Mouse (Mus musculus) brain, adult 2 months (tissue): ENCODE measurements around the gene Tcf25.
"Not testable (repeated sequence)": the region's sequence is repeated elsewhere in the genome, so short reads cannot be mapped to it uniquely, and the experiment has no call there.

Experiments used
- DNase-seq: peaks from one replicate; pipeline ENCODE4 v3.0.0; 2011; ENCODE audit warnings: low read depth, low spot score

The Tcf25 gene

DNA sequence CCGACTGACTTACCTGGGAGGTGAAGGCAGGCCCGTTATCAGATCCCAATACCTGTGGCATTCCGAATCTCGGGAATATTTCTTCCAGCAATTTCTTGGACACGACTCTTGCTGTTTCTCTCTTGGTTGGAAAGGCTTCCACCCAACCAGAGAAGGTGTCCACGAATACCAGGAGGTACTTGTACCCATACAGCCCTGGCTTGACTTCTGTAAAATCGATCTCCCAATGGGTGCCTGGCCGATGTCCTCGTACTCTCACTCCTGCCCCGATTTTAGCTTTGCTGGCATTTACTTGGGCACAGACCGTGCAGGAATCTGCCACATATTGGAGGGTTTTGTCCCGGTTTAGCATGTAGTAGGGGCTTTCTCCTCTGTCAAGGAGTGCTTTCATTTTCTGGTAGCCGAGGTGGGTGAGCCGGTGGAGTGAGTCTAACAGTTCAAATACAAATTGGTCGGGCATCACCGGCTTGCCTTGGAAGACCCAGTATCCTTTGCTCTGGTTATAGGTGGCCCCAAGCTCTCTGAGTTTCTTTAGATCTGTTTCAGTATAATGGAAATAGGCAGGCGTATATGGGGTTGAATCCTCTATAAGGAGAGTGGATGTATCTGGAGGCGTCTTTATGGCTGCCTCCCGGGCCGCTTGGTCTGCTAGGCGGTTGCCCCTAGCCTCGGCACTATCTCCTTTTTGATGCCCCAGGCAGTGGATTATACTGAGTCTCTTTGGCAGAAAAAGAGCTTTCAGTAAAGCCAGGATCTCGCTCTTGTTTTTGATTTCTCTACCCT, 55.6 kb downstream of the Tcf25 start:
- no peak for DNase-seq

DNA sequence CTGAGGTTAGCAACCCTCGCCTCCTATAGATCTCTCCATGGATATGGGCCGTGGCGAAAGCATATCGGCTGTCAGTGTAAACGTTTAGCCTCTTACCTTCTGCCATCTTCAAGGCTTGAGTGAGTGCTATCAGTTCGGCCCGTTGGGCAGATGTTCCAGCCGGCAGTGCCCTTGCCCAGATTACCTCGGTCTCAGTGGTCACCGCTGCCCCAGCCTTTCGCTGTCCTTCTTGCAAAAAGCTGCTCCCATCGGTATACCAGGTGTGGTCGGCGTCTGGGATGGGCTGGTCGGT, 56.1 kb downstream of the Tcf25 start:
- not testable (repeated sequence) for DNase-seq

- DNase-seq, result not testable (repeated sequence)
These were observed 57.4 kb downstream of the Tcf25 start for GRCm38 (mm10) chr8:123430936-123431335.

GRCm38 (mm10) chr8:123431616-123432365, 58.2 kb downstream of the Tcf25 start:
- DNase-seq, result no peak

DNA sequence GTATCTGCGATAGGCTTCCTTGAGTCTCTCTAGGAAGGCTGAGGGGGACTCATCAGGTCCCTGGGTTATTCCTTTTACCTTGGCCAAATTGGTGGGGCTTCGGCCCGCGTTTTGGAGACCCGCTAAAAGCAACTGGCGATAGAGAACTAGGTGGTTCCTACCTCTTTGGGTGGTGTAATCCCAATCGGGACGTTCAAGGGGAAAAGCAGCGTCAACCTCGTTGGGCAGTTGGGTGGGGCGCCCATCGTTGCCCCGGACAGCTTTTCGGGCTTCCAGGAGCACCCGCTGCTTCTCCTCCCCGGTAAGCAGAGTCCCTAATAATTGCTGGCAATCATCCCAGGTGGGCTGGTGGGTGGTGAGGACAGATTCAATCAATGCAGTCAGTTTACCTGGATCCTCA, 58.8 kb downstream of the Tcf25 start:
- no peak for DNase-seq

DNA sequence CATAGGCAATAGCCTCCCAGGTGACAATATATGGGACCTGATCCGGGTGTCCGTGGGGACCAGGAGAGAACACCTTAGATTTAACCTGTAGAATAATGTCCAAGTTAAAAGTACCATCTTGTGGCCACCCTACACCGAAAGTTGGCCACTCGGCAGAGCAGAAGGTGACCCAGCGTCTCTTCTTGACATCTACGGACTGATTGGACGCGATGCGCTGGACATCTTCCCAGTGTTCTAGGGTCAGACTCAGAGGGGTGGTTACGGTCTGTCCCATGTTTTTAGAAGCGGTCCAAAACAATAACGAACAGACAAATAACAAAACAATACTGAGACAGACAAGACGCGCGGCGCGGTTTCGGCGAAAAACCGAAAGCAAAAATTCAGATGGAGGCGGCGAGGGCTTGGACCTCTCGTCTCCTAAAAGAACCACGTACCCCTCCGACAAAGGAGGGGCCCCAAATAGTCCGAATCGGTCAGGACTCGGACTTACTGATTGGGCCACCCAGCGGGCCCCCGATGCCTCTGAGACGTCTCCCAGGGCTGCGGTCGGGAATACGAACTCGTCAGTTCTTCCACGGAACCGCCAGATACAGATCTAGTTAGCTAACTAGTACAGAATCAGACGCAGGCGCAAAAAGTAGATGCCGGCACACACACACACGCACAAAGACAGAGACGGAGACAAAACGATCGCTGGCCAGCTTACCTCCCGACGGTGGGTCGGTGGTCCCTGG, 59.9 kb downstream of the Tcf25 start:
- not testable (repeated sequence) for DNase-seq

DNA sequence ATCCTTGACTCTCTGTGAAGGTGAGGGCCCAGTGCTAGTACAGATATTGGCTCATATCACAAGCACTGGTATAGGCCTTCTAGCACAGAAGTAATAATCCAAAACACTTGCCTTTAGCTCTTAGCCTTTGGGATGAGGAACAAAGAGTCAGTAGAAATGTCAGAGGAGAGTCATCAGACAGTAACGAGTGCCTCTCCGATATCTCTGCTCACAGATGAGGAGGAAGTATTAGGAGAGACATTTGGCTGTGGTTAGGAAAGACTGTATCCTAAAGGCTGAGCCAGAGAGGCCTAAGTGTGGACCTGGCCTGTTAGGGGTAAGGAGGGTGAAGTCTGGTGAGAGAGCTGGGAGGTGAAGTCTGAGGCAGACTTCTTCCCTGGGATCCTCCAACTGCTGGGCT, 68.2 kb downstream of the Tcf25 start:
- no peak for DNase-seq

GRCm38 (mm10) chr8:123442351-123442750, 68.8 kb downstream of the Tcf25 start:
- no peak for DNase-seq

GRCm38 (mm10) chr8:123442871-123443575, 69.5 kb downstream of the Tcf25 start:
- DNase-seq, result peak; percentile 98

- DNase-seq, result peak; percentile 40
These were observed 70.0 kb downstream of the Tcf25 start for GRCm38 (mm10) chr8:123443576-123443921.

DNA sequence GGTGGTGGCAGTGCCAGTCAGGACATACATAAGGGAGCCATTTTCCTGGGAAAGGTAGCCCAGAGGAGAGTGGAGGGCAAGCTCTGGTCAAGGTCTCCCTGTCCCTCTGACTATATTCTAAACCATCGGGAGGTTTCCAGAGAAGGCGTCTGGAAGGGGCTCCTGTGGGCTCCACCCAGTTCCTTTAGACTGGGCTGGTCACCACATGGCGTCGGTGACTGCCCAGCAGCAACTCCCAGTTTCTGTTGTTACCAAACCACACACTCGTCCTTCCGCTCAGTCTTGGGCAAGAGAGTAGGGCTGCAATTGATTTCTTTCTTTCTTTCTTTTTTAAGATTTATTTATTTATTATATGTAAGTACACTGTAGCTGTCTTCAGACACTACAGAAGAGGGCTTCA, 70.6 kb downstream of the Tcf25 start:
- no peak for DNase-seq

DNA sequence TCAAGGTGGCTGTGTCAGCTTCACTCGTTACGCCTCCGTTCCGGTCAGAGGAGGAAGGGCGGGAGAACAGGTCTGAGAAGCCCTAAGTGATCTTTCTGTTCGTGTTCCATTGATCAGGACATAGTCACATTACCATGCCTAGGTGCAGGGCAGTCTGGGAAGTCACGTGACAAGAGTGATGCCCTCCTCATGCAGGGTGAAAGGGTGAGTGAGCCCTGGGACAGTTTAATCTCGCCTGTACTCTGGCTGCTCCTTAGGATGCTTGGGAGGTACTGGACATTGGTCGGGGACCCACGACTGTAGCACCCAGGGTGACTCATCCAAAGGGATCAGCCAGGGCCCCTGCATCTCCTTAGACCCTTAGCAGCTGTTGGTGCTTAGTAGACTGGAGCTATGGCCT, 72.4 kb downstream of the Tcf25 start:
- DNase-seq, result no peak

DNA sequence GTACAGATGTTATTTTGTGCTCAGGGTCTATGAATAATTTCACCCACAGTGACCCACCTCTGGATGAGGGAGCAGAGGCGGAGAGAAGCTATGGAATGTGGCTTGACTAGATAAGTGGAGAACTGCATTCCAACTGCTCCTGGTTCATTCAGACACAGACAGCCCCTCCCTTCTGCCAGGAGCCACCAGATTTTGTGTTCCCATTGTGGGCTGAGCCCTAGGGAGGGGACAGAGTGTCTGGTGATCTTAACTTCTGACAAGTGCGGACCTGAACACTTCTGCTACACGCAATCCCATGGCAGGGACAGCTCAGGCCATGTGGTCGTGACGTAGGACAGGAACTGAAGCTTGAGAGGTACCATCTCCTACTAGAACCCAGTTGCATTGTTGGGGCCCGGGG, 73.2 kb downstream of the Tcf25 start:
- DNase-seq, result no peak

DNA sequence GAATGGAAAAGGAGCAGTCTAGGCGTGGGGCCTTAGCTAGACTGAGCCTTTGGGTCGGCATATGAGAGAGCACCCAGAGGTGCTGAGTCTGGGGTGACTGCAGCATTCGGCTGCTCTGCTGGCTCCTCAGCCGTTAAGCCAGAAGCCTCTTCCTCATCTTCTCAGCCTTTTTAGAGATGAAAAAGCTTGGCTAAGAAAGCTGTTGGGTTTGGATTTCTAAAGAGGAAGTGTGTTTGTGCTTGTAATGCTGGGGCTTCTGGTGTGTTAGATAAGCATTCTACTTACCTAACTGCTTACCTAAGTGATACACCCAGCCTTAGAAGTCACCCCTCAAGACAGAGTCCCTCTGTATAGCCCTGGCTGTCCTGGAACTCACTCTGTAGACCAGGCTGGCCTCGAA, 77.2 kb downstream of the Tcf25 start:
- DNase-seq, result no peak

DNA sequence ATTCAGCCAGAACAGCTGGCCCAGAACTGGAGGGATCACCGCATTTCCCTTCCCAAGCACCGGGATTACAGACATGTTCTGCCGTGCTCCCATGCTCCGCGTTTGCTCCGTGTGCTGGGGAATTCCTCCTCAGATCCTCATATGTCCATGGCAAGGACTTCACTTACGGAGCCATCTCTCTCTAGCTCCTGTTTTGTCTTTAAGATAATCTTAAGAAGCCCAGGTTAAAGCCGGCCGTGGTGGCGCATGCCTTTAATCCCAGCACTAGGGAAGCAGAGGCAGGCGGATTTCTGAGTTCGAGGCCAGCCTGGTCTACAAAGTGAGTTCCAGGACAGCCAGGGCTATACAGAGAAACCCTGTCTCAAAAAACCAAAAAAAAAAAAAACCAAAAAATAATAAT, 78.2 kb downstream of the Tcf25 start:
- DNase-seq, result not testable (repeated sequence)

- DNase-seq, result no peak
These were observed 78.6 kb downstream of the Tcf25 start for GRCm38 (mm10) chr8:123452149-123452548.

DNA sequence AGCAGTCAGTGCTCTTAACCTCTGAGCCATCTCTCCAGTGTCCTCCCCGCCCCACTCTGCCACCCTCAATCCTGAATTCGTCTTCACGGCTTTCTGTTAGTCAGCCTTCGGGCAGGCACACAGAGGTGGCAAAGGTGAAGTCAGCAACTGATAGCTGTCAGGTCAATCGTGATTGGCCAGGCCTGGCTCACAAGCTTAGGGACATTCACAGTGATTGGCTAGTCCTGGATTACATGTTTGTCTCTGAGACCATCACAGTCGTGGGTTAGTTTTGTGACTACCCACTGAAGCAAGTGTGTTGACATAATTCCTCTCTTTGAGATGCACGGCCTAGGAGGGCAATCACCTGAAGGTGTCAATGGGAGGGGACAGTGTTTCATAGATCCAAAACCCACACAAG, 79.7 kb downstream of the Tcf25 start:
- no peak for DNase-seq
